Mouse (Mus musculus) thymus, postnatal 36 days (tissue): Measurements from ENCODE around the gene Galk1.

Source experiments
- DNase-seq, 2 experiments: peaks; one replicate each; pipeline ENCODE4 v3.0.0; 2022; ENCODE audit warnings: mixed read lengths in 2 of 2

The Galk1 gene

GRCm38 (mm10) chr11:115974309-115975082 is 38.0 kb downstream of the Galk1 start, which contains the start of gene Itgb4:
Gene Itgb4 (plus strand): TSS chr11:115974709.
- DNase-seq, result peak; percentile 80 to 89

GRCm38 (mm10) chr11:115971016-115971415 is 41.5 kb downstream of the Galk1 start:
- DNase-seq, result no peak

GRCm38 (mm10) chr11:115970006-115970673 is 42.4 kb downstream of the Galk1 start:
- no peak for DNase-seq

- no peak for DNase-seq
Measured at GRCm38 (mm10) chr11:115968731-115969405, 43.7 kb downstream of the Galk1 start.

- DNase-seq, result no peak
Measured at GRCm38 (mm10) chr11:115964977-115965604, 47.4 kb downstream of the Galk1 start.

GRCm38 (mm10) chr11:115962651-115963412 is 49.7 kb downstream of the Galk1 start:
- DNase-seq, result no peak

GRCm38 (mm10) chr11:115959018-115959417 is 53.5 kb downstream of the Galk1 start:
- no peak for DNase-seq
